Mouse (Mus musculus) limb, embryonic 11.5 days (tissue): ENCODE measurements around the gene Ptpa. TPM values are rescaled to one million over a fixed set of nuclear protein-coding genes. Genes with fewer than 3 reads are reported as not detected.

Experiments used
- ATAC-seq: fragments of 200-750 bp; cut with Nextera tagmentation; 2 replicates; pipeline ENCODE4 v1.8.0; 2017; ENCODE audit warnings: low read depth; ENCODE audit not compliant: insufficient number of reproducible peaks, low FRiP score, low TSS enrichment
- DNase-seq: peaks from one replicate; pipeline ENCODE4 v3.0.0-alpha.2; 2015; ENCODE audit warnings: low spot score
- H3K27ac ChIP-seq: fragments of 300-500 bp; sonication (generic); replicated peaks from 2 replicates; pipeline ENCODE4 v1.5.1; 2014; ENCODE audit warnings: low read depth, mild to moderate bottlenecking, low read length
- H3K27me3 ChIP-seq: fragments of 300-500 bp; sonication (generic); 2 replicates; pipeline ENCODE4 v1.6.1; 2014; ENCODE audit warnings: mild to moderate bottlenecking, low read length, mixed read lengths; ENCODE audit not compliant: control insufficient read depth, insufficient read depth
- H3K36me3 ChIP-seq: fragments of 300-500 bp; sonication (generic); 2 replicates; pipeline ENCODE4 v1.6.1; 2014; ENCODE audit warnings: mild to moderate bottlenecking, low read length, moderate library complexity, mixed read lengths; ENCODE audit not compliant: control insufficient read depth, insufficient read depth
- H3K4me1 ChIP-seq: fragments of 300-500 bp; sonication (generic); 2 replicates; pipeline ENCODE4 v1.6.1; 2014; ENCODE audit warnings: low read length, mixed read lengths; ENCODE audit not compliant: control insufficient read depth, insufficient read depth
- H3K4me2 ChIP-seq: fragments of 300-500 bp; sonication (generic); 2 replicates; pipeline ENCODE4 v1.6.1; 2014; ENCODE audit warnings: low read depth, mild to moderate bottlenecking, moderate library complexity; ENCODE audit not compliant: severe bottlenecking
- H3K4me3 ChIP-seq: fragments of 300-500 bp; sonication (generic); 2 replicates; pipeline ENCODE4 v1.5.1; 2014; ENCODE audit warnings: low read depth, low read length
- H3K9ac ChIP-seq: fragments of 300-500 bp; sonication (generic); 2 replicates; pipeline ENCODE4 v1.6.1; 2014; ENCODE audit warnings: mild to moderate bottlenecking, low read length
- H3K9me3 ChIP-seq: fragments of 300-500 bp; sonication (generic); 2 replicates; pipeline ENCODE4 v1.6.1; 2016; ENCODE audit warnings: low read length; ENCODE audit not compliant: control insufficient read depth
- WGBS: fragments of 180-500 bp; shearing (Covaris S2); extraction: QIAGEN DNeasy Blood & Tissue Kit; methylation state at CpG from one replicate; pipeline ENCODE4 v1.1.7; 2014; 5-methylcytosine and 5-hydroxymethylcytosine counted together
- polyA plus RNA-seq: library from polyadenylated mRNA; unstranded; fragments of >200 nt; fragmentation: Nextera tagmentation; extraction: Ambion mirVana; gene quantifications from 2 replicates; pipeline ENCODE4 v1.2.1, GENCODE M21; 2014

Ptpa gene
- polyA plus RNA-seq, 1 experiment from 2014 or later, result 83.3 TPM

DNA sequence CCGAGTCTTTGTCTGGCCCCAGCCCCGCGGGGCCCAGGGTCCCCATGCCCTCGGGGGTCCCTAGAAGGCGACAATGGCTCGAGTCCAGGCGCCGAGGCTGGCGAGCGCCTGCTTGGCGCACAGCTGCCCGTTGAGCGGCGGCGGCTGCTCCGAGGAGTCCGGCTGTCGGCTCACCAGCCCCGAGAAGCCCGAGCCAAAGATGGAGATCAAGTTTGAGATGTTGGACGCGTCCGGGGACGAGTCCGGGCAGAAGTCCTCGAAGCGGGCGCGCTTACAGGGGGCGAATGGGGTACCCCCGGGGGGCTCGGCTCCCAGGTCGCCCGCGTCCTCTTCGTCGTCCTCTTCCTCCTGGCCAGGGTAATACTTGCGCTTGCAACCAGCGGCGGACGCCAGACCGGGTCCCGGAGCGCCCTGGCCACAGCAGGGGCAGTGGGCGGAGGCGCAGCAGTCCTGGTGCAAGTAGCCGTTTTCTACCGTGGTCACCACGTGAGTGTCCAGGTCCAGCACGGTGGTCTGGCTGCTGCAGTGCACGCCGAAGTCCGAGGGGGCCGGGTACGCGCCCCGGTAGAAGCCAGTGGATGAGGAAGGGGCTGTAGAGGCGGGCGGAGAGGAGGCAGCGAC, 57.0 kb downstream of the Ptpa start:
- Histone ChIP-seq H3K4me2 (peak overlapping the region; percentile 89), H3K36me3 (no peaks in the 10 kb centered on the region), H3K9ac (peak overlapping the region; percentile 99), H3K4me1 (peaks cover 14% of the 10 kb centered on the region), H3K27ac (peak overlapping the region; percentile 94), H3K27me3 (no peaks in the 10 kb centered on the region), H3K4me3 (peak overlapping the region; percentile 98), H3K9me3 (no peaks in the 10 kb centered on the region)
- under 1% methylated on average over 57 of the region's 60 CpGs for WGBS
- DNase-seq (peak; percentile 72), ATAC-seq (no peak)

DNA sequence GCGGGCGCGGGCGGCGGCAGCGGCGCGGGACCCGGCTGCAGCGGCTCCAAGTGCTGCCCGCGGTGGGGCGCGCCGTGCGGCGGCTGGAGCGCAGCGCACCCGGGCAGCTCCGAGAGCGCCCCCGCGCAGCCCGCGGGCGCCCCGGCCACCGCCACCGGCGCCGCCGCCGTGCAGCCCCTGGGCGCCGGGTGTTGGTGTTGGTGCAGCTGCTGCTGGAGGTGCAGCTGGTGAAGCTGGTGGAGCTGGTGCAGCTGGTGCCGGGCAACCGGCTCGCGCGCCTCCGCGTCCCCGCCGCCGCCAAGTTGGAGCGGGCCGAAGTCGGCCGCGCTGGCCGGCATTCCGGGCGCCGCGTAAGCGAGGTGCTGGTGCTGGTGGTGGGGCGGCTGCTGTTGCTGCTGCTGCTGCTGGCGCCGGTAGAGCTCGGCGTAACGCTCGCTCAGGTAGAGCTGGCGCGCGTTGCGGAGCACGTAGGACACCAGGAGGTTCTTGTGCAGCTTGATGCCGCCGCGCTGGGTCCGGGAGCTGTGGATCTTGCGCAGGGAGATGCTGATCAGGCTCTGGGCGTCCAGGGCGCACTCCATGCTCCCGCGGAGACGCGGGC, 57.7 kb downstream of the Ptpa start:
- Histone ChIP-seq H3K27ac (peak overlapping the region; percentile 94), H3K9ac (peak overlapping the region; percentile 99), H3K4me2 (peak overlapping the region; percentile 89), H3K27me3 (no peaks in the 10 kb centered on the region), H3K4me3 (peak overlapping the region; percentile 98), H3K4me1 (peaks cover 14% of the 10 kb centered on the region), H3K9me3 (no peaks in the 10 kb centered on the region), H3K36me3 (no peaks in the 10 kb centered on the region)
- DNase-seq, result no peak
- under 1% methylated on average over 76 of the region's 80 CpGs for WGBS
- peak; percentile 17; the same call in 1 of the 2 replicates for ATAC-seq

DNA sequence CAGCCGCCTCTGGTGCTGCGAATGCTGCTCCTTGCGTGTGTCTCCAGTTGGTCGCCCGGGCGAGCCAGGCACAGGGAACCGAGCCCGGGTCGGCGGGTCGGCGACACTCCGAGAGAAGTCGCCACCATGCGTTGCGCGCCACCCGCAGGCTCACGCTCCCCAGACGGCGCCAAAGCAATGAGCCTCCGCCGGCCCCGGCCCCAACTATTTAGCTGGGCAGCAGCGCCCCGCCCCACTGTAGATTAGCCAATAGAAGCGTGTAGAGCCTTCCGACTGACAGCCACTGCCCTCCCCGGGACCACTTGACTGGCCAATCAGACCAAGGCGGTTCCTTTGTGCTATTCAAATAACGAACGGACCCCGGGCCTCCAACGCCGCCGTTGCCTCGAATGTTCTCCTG, 58.2 kb downstream of the Ptpa start, which contains the start of gene Ier5l:
TSS of gene Ier5l (minus strand) at position 181 of the 400 bp plus-strand sequence.
- peak within 1 kb of the TSS; percentile 94 for H3K27ac ChIP-seq
- peak within 1 kb of the TSS; percentile 99 for H3K9ac ChIP-seq
- under 1% methylated on average over 37 of the region's 37 CpGs for WGBS
- peak within 1 kb of the TSS; percentile 89 for H3K4me2 ChIP-seq
- ATAC-seq (peak; percentile 86), DNase-seq (peak; percentile 98)
- H3K4me3 ChIP-seq, result peak within 1 kb of the TSS; percentile 98
- H3K27me3 ChIP-seq, result no peaks in the 10 kb centered on the region
- no peaks in the 10 kb centered on the region for H3K36me3 ChIP-seq
- peaks cover 11% of the 10 kb centered on the region for H3K4me1 ChIP-seq
- H3K9me3 ChIP-seq, result no peaks in the 10 kb centered on the region

- Histone ChIP-seq H3K4me3 (peak overlapping the region; percentile 98), H3K4me1 (peaks cover 10% of the 10 kb centered on the region), H3K9ac (no peak overlapping the region), H3K4me2 (peak overlapping the region; percentile 87), H3K9me3 (no peaks in the 10 kb centered on the region), H3K27ac (no peak overlapping the region), H3K36me3 (no peaks in the 10 kb centered on the region), H3K27me3 (no peaks in the 10 kb centered on the region)
- ATAC-seq, result no peak
- 27% methylated on average over 4 of the region's 4 CpGs for WGBS
- no peak for DNase-seq
Observed at GRCm38 (mm10) chr2:30474776-30475175, 58.9 kb downstream of the Ptpa start.

DNA sequence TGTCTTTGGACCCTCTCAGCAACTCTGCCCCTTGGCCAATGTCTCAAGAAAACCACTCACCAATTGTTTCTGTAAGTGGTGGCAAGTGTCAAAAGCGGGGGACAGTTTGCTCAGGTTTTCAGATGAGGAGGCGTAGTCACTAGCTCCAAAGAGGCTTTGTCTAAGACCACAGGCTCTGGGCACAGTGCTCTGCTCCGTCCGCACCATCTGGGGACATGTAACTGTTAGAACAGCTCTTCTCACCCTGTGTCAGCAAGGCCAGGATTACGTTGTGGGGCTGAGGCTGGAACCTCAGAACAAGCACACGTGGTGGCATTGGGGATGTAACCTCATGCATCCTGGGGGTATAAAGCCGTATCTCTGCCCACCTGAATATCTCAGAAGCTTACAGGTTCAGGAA, 59.6 kb downstream of the Ptpa start:
- H3K9ac ChIP-seq, result no peak overlapping the region
- no peak overlapping the region for H3K4me2 ChIP-seq
- no peak overlapping the region for H3K4me3 ChIP-seq
- no peak for ATAC-seq
- no peak for DNase-seq
- no peaks in the 10 kb centered on the region for H3K9me3 ChIP-seq
- H3K27me3 ChIP-seq, result no peaks in the 10 kb centered on the region
- 87% methylated on average over 7 of the region's 7 CpGs for WGBS
- H3K27ac ChIP-seq, result no peak overlapping the region
- no peaks in the 10 kb centered on the region for H3K36me3 ChIP-seq
- peaks cover 10% of the 10 kb centered on the region for H3K4me1 ChIP-seq

GRCm38 (mm10) chr2:30476241-30476640, 60.4 kb downstream of the Ptpa start:
- no peak overlapping the region for H3K9ac ChIP-seq

GRCm38 (mm10) chr2:30478526-30478925, 62.7 kb downstream of the Ptpa start:
- DNase-seq (no peak), ATAC-seq (no peak)
- 62% methylated on average over 1 of the region's 1 CpGs for WGBS
- Histone ChIP-seq H3K9me3 (no peaks in the 10 kb centered on the region), H3K9ac (no peak overlapping the region), H3K36me3 (no peaks in the 10 kb centered on the region), H3K4me1 (peaks cover 3% of the 10 kb centered on the region; the same call in 1 of the 2 replicates), H3K27me3 (no peaks in the 10 kb centered on the region), H3K4me2 (no peak overlapping the region), H3K4me3 (no peak overlapping the region), H3K27ac (no peak overlapping the region)

More at GRCm38 (mm10) chr2:30476241-30476640, 60.4 kb downstream of the Ptpa start:
- Histone ChIP-seq H3K9me3 (no peaks in the 10 kb centered on the region), H3K4me1 (peaks cover 6% of the 10 kb centered on the region), H3K4me2 (no peak overlapping the region), H3K4me3 (no peak overlapping the region), H3K27ac (no peak overlapping the region), H3K36me3 (no peaks in the 10 kb centered on the region), H3K27me3 (no peaks in the 10 kb centered on the region)
- ATAC-seq, result no peak
- no peak for DNase-seq
- 50% methylated on average over 2 of the region's 2 CpGs for WGBS

DNA sequence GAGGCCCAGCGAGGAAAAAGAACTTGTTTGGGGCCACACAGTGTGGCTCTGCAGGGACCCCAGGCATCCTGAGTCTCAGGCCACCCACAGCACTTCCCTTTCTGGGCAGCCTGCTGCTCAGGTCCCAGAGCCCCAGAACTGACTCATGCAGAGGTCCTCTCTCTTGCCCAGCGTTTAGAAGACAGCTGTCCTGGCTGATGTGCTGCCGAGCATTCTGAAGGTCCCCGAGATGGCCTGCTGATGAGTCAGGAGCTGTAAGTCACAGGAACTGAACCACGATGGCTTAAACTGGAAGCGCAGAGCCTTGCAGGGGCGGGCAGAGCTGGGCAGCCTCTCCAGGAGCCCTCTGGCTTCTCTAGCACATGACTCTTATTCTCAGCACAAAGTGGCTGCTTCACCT, 71.8 kb downstream of the Ptpa start:
- H3K9ac ChIP-seq, result no peak overlapping the region
- no peaks in the 10 kb centered on the region for H3K9me3 ChIP-seq
- H3K27me3 ChIP-seq, result no peaks in the 10 kb centered on the region
- no peak overlapping the region for H3K27ac ChIP-seq
- H3K36me3 ChIP-seq, result no peaks in the 10 kb centered on the region
- H3K4me2 ChIP-seq, result no peak overlapping the region
- ATAC-seq (no peak), DNase-seq (no peak)
- no peak overlapping the region for H3K4me3 ChIP-seq
- 0 out of 2 replicates have a peak, but pooled peaks cover 3% of the 10 kb centered on the region for H3K4me1 ChIP-seq
- WGBS, result 42% methylated on average over 7 of the region's 7 CpGs
